Comparison of ENCODE assay signal across 14 mouse cellular contexts in genomic region chr5:146776988-146777639, GRCm38 (mm10). TPM values are rescaled to one million over a fixed set of nuclear protein-coding genes. Genes with fewer than 3 reads are reported as not detected.
DNase-seq lines count a peak whose midpoint lies in the region; ATAC-seq and TF ChIP-seq lines count a peak whose summit lies in the region.
"Had no signal": no experiment of that assay in that cellular context is flagged by ENCODE, and none has a peak within 500 bp of the region (broad histone marks: within the 10 kb centered on the region; RNA-seq: fewer than 3 reads in every experiment).

No protein-coding gene starts in this region.

- ATAC-seq in kidney, embryonic 16.5 days (ENCODE audit: low FRiP score, low TSS enrichment) = peak; percentile 53; the same call in 1 of the 2 replicates
- no peak for ATAC-seq in intestine, postnatal 0 days

- DNase-seq in kidney, adult 9 months = no peak
- DNase-seq in 416B (ENCODE audit: low read depth) = peak; percentile 54
- peak; percentile 85 to 92 for DNase-seq in cerebellum, adult 18-20 months
- DNase-seq in ovary, postnatal 36 days (ENCODE audit: low spot score) = no peak
- DNase-seq in heart, postnatal 4 days = no peak
- DNase-seq in layer of hippocampus, postnatal 10 days (ENCODE audit: low spot score in 2 of 2) = no peak
- DNase-seq: gastrocnemius, postnatal 25 days; spleen, adult 18-20 months; thymus, adult 18-20 months had no signal

- peak overlapping the region; percentile 3; the same call in 1 of the 2 replicates for H3K27ac ChIP-seq in kidney, embryonic 16.5 days (ENCODE audit: low read length)
- peak overlapping the region; percentile 74 for H3K27ac ChIP-seq in intestine, postnatal 0 days (ENCODE audit: low read depth, low read length)
- H3K27ac ChIP-seq: forebrain, embryonic 12.5 days; liver, embryonic 14.5 days; neural tube, embryonic 13.5 days had no signal

- no peaks in the 10 kb centered on the region for H3K9me3 ChIP-seq in kidney, embryonic 16.5 days (ENCODE audit: low read length)
- no peaks in the 10 kb centered on the region for H3K9me3 ChIP-seq in intestine, postnatal 0 days (ENCODE audit: control insufficient read depth)
- H3K9me3 ChIP-seq: forebrain, embryonic 12.5 days; neural tube, embryonic 13.5 days had no signal

- H3K9ac ChIP-seq in kidney, embryonic 16.5 days (replicated peaks; ENCODE audit: low read length) = no peak overlapping the region
- no peak overlapping the region for H3K9ac ChIP-seq in intestine, postnatal 0 days (ENCODE audit: low read depth, low read length)
- H3K9ac ChIP-seq: forebrain, embryonic 12.5 days; liver, embryonic 14.5 days; neural tube, embryonic 13.5 days had no signal

- 0 out of 2 replicates have a peak, but pooled peaks cover 3% of the 10 kb centered on the region for H3K36me3 ChIP-seq in kidney, embryonic 16.5 days (ENCODE audit: insufficient read depth, low read length)
- H3K36me3 ChIP-seq in intestine, postnatal 0 days (ENCODE audit: control insufficient read depth, insufficient read depth) = no peaks in the 10 kb centered on the region; the same call in 1 of the 2 replicates
- H3K36me3 ChIP-seq: neural tube, embryonic 13.5 days had no signal

- no peaks in the 10 kb centered on the region for H3K27me3 ChIP-seq in kidney, embryonic 16.5 days (ENCODE audit: insufficient read depth, low read length)
- H3K27me3 ChIP-seq in intestine, postnatal 0 days (replicated peaks; ENCODE audit: control insufficient read depth, insufficient read depth, low read length) = no peaks in the 10 kb centered on the region
- H3K27me3 ChIP-seq: forebrain, embryonic 12.5 days; neural tube, embryonic 13.5 days had no signal

- H3K4me1 ChIP-seq in kidney, embryonic 16.5 days (ENCODE audit: insufficient read depth, low read length) = peaks cover 53% of the 10 kb centered on the region
- peaks cover 15% of the 10 kb centered on the region for H3K4me1 ChIP-seq in intestine, postnatal 0 days (replicated peaks; ENCODE audit: control insufficient read depth, insufficient read depth, low read length)

- WGBS in kidney, embryonic 16.5 days = 55% methylated on average over 13 of the region's 13 CpGs
- 45% methylated on average over 13 of the region's 13 CpGs for WGBS in intestine, postnatal 0 days

- TF ChIP-seq CTCF in intestine, postnatal 0 days (IDR thresholded peaks at IDR 0.05; ENCODE audit: low read depth) = no peak

- H3K4me2 ChIP-seq in kidney, embryonic 16.5 days (replicated peaks; ENCODE audit: low read depth, low read length) = no peak overlapping the region
- H3K4me2 ChIP-seq in intestine, postnatal 0 days (replicated peaks; ENCODE audit: low read depth) = no peak overlapping the region
- H3K4me2 ChIP-seq: forebrain, embryonic 12.5 days; neural tube, embryonic 13.5 days had no signal

- no peak overlapping the region for H3K4me3 ChIP-seq in kidney, embryonic 16.5 days (ENCODE audit: low read length)
- no peak overlapping the region for H3K4me3 ChIP-seq in intestine, postnatal 0 days (ENCODE audit: low read depth, low read length)
- H3K4me3 ChIP-seq: forebrain, embryonic 12.5 days; neural tube, embryonic 13.5 days had no signal

RNA-seq across cellular contexts. Expression of gene Usp12, which starts 17.7 kb away (rescaled TPM):
- polyA plus RNA-seq in kidney, embryonic 16.5 days (2015; fragmentation: Nextera tagmentation; extraction: Ambion mirVana) = 22.1 and 23.0 TPM in 2 replicates
- polyA plus RNA-seq in intestine, postnatal 0 days (2015; fragmentation: Nextera tagmentation; extraction: Ambion mirVana) = 21.7 and 24.0 TPM in 2 replicates
- 10 to 100 TPM; 18.5 to 20.5 TPM for total RNA-seq in heart, postnatal 4 days (2021)
- 10 to 100 TPM; 64.4 to 67.3 TPM for total RNA-seq in layer of hippocampus, postnatal 10 days (2021)

RNA-seq across cellular contexts. Expression of gene Rpl21, which starts 55.6 kb away (rescaled TPM):
- polyA plus RNA-seq in kidney, embryonic 16.5 days (2015; fragmentation: Nextera tagmentation; extraction: Ambion mirVana) = 457 and 459 TPM in 2 replicates
- polyA plus RNA-seq in intestine, postnatal 0 days (2015; fragmentation: Nextera tagmentation; extraction: Ambion mirVana) = 426 and 430 TPM in 2 replicates
- total RNA-seq in heart, postnatal 4 days (2021) = 100 to 1,000 TPM; 187 to 214 TPM
- total RNA-seq in layer of hippocampus, postnatal 10 days (2021) = 100 to 1,000 TPM; 264 to 265 TPM

Comparison
In these comparisons a context has a peak if more than half of its experiments do, and no peak if none do; other contexts are left out.
1. DNase-seq: peak in 416B (single experiment) and cerebellum, adult 18-20 months (2 of 2); none in kidney, adult 9 months (single experiment), ovary, postnatal 36 days (single experiment), heart, postnatal 4 days (single experiment) and layer of hippocampus, postnatal 10 days (0 of 2).